Mouse (Mus musculus) stomach, embryonic 14.5 days (tissue): ENCODE measurements around the gene Uqcc2. TPM values are rescaled to one million over a fixed set of nuclear protein-coding genes. Genes with fewer than 3 reads are reported as not detected.

Experiments used
- ATAC-seq: fragments of 200-750 bp; cut with Nextera tagmentation; 2 replicates; pipeline ENCODE4 v1.8.0; 2017; ENCODE audit warnings: low read depth, moderate TSS enrichment; ENCODE audit not compliant: insufficient number of reproducible peaks, insufficient read depth, low FRiP score
- H3K27ac ChIP-seq: fragments of 300-500 bp; sonication (generic); 2 replicates; pipeline ENCODE4 v1.5.1; 2014; ENCODE audit warnings: mild to moderate bottlenecking, low read length, moderate library complexity, mixed read lengths
- H3K27me3 ChIP-seq: fragments of 300-500 bp; sonication (generic); 2 replicates; pipeline ENCODE4 v1.6.1; 2014; ENCODE audit warnings: low read length, control low read depth, mixed read lengths; ENCODE audit not compliant: control insufficient read depth, insufficient read depth
- H3K36me3 ChIP-seq: fragments of 300-500 bp; sonication (generic); 2 replicates; pipeline ENCODE4 v1.6.1; 2014; ENCODE audit warnings: mild to moderate bottlenecking, control low read depth, low read length, moderate library complexity, mixed read lengths; ENCODE audit not compliant: control insufficient read depth, insufficient read depth
- H3K4me1 ChIP-seq: fragments of 300-500 bp; sonication (generic); 2 replicates; pipeline ENCODE4 v1.6.1; 2014; ENCODE audit warnings: low read length, control low read depth, mixed read lengths; ENCODE audit not compliant: control insufficient read depth, insufficient read depth
- H3K4me2 ChIP-seq: fragments of 300-500 bp; sonication (generic); replicated peaks from 2 replicates; pipeline ENCODE4 v1.6.1; 2014; ENCODE audit warnings: low read depth, low read length, control low read depth
- H3K4me3 ChIP-seq: fragments of 300-500 bp; sonication (generic); 2 replicates; pipeline ENCODE4 v1.5.1; 2014; ENCODE audit warnings: low read depth, low read length, control low read depth
- H3K9ac ChIP-seq: fragments of 300-500 bp; sonication (generic); replicated peaks from 2 replicates; pipeline ENCODE4 v1.6.1; 2014; ENCODE audit warnings: low read depth, mild to moderate bottlenecking, control low read depth, low read length, moderate library complexity, mixed read lengths
- H3K9me3 ChIP-seq: fragments of 300-500 bp; sonication (generic); 2 replicates; pipeline ENCODE4 v1.6.1; 2016; ENCODE audit warnings: low read depth, low read length, control low read depth; ENCODE audit not compliant: control insufficient read depth
- WGBS: fragments of 180-500 bp; shearing (Covaris S2); extraction: QIAGEN DNeasy Blood & Tissue Kit; methylation state at CpG from one replicate; pipeline ENCODE4 v1.1.7; 2014; 5-methylcytosine and 5-hydroxymethylcytosine counted together
- polyA plus RNA-seq: library from polyadenylated mRNA; unstranded; fragments of >200 nt; fragmentation: Nextera tagmentation; extraction: Ambion mirVana; gene quantifications from 2 replicates; pipeline ENCODE4 v1.2.1, GENCODE M21; 2014

Gene Uqcc2
- polyA plus RNA-seq, 1 experiment from 2014 or later = 362 TPM

GRCm38 (mm10) chr17:27126974-27127373 lies 6.7 kb downstream of the Uqcc2 start:
- Histone ChIP-seq H3K4me1 (peaks cover 23% of the 10 kb centered on the region), H3K27ac (no peak overlapping the region), H3K9me3 (no peaks in the 10 kb centered on the region), H3K4me3 (no peak overlapping the region), H3K4me2 (no peak overlapping the region), H3K36me3 (peaks cover 19% of the 10 kb centered on the region), H3K9ac (no peak overlapping the region), H3K27me3 (no peaks in the 10 kb centered on the region)
- 57% methylated on average over 10 of the region's 10 CpGs for WGBS
- ATAC-seq = no peak

GRCm38 (mm10) chr17:27125669-27126202 lies 8.0 kb downstream of the Uqcc2 start:
- no peak for ATAC-seq
- Histone ChIP-seq H3K36me3 (peaks cover 25% of the 10 kb centered on the region), H3K9me3 (no peaks in the 10 kb centered on the region), H3K27ac (no peak overlapping the region), H3K27me3 (no peaks in the 10 kb centered on the region), H3K4me2 (no peak overlapping the region), H3K4me3 (no peak overlapping the region), H3K9ac (no peak overlapping the region), H3K4me1 (peaks cover 17% of the 10 kb centered on the region)
- WGBS = 89% methylated on average over 11 of the region's 11 CpGs

GRCm38 (mm10) chr17:27125185-27125584 lies 8.5 kb downstream of the Uqcc2 start:
- no peak overlapping the region for H3K9ac ChIP-seq
- 31% methylated on average over 12 of the region's 12 CpGs for WGBS
- H3K36me3 ChIP-seq = peaks cover 25% of the 10 kb centered on the region
- no peak overlapping the region for H3K27ac ChIP-seq
- H3K4me1 ChIP-seq = peaks cover 16% of the 10 kb centered on the region
- no peaks in the 10 kb centered on the region for H3K9me3 ChIP-seq
- H3K27me3 ChIP-seq = no peaks in the 10 kb centered on the region
- H3K4me3 ChIP-seq = no peak overlapping the region
- H3K4me2 ChIP-seq = no peak overlapping the region
- ATAC-seq = no peak

- H3K9me3 ChIP-seq = no peaks in the 10 kb centered on the region
- no peak overlapping the region for H3K4me3 ChIP-seq
- ATAC-seq = no peak
- peaks cover 12% of the 10 kb centered on the region; the same call in 1 of the 2 replicates for H3K4me1 ChIP-seq
- peaks cover 29% of the 10 kb centered on the region for H3K36me3 ChIP-seq
- H3K9ac ChIP-seq = no peak overlapping the region
- H3K4me2 ChIP-seq = no peak overlapping the region
- no peak overlapping the region for H3K27ac ChIP-seq
- no peaks in the 10 kb centered on the region for H3K27me3 ChIP-seq
- WGBS = 92% methylated on average over 7 of the region's 7 CpGs
These were observed 9.8 kb downstream of the Uqcc2 start for GRCm38 (mm10) chr17:27123813-27124375.

- no peaks in the 10 kb centered on the region for H3K27me3 ChIP-seq
- peaks cover 29% of the 10 kb centered on the region for H3K36me3 ChIP-seq
- no peak for ATAC-seq
- H3K4me1 ChIP-seq = peaks cover 12% of the 10 kb centered on the region; the same call in 1 of the 2 replicates
- H3K9ac ChIP-seq = no peak overlapping the region
- H3K4me2 ChIP-seq = no peak overlapping the region
- H3K9me3 ChIP-seq = no peaks in the 10 kb centered on the region
- no peak overlapping the region for H3K27ac ChIP-seq
- H3K4me3 ChIP-seq = no peak overlapping the region
- WGBS = 91% methylated on average over 2 of the region's 2 CpGs
These were observed 10.6 kb downstream of the Uqcc2 start for GRCm38 (mm10) chr17:27123103-27123502.

- no peaks in the 10 kb centered on the region for H3K27me3 ChIP-seq
- H3K4me2 ChIP-seq = no peak overlapping the region
- no peak overlapping the region for H3K9ac ChIP-seq
- no peak overlapping the region for H3K27ac ChIP-seq
- no peak overlapping the region for H3K4me3 ChIP-seq
- H3K36me3 ChIP-seq = peaks cover 29% of the 10 kb centered on the region
- H3K9me3 ChIP-seq = no peaks in the 10 kb centered on the region
- 65% methylated on average over 11 of the region's 11 CpGs for WGBS
- H3K4me1 ChIP-seq = peaks cover 12% of the 10 kb centered on the region; the same call in 1 of the 2 replicates
- ATAC-seq = no peak
These were observed 11.0 kb downstream of the Uqcc2 start for GRCm38 (mm10) chr17:27122701-27123100.

GRCm38 (mm10) chr17:27121781-27122180 lies 11.9 kb downstream of the Uqcc2 start:
- Histone ChIP-seq H3K4me2 (no peak overlapping the region), H3K27ac (no peak overlapping the region), H3K27me3 (no peaks in the 10 kb centered on the region), H3K9ac (no peak overlapping the region), H3K36me3 (peaks cover 29% of the 10 kb centered on the region), H3K9me3 (no peaks in the 10 kb centered on the region), H3K4me3 (no peak overlapping the region), H3K4me1 (peaks cover 9% of the 10 kb centered on the region; the same call in 1 of the 2 replicates)
- ATAC-seq = no peak
- 87% methylated on average over 7 of the region's 7 CpGs for WGBS

- 49% methylated on average over 14 of the region's 14 CpGs for WGBS
- no peak for ATAC-seq
- H3K9me3 ChIP-seq = no peaks in the 10 kb centered on the region
- H3K27ac ChIP-seq = no peak overlapping the region
- H3K4me2 ChIP-seq = no peak overlapping the region
- H3K4me3 ChIP-seq = no peak overlapping the region
- H3K36me3 ChIP-seq = peaks cover 29% of the 10 kb centered on the region
- no peaks in the 10 kb centered on the region for H3K27me3 ChIP-seq
- peaks cover 9% of the 10 kb centered on the region; the same call in 1 of the 2 replicates for H3K4me1 ChIP-seq
- H3K9ac ChIP-seq = no peak overlapping the region
These were observed 12.4 kb downstream of the Uqcc2 start for GRCm38 (mm10) chr17:27121266-27121665.
